Mouse (Mus musculus) hindlimb bud, embryonic 11.5 days (tissue): ENCODE results near the gene Prpsap2.

Experiments used
- DNase-seq: peaks from one replicate; pipeline ENCODE4 v3.0.0-alpha.2; 2012; ENCODE audit warnings: low read depth, low spot score; ENCODE audit errors: extremely low spot score

The Prpsap2 gene

DNA sequence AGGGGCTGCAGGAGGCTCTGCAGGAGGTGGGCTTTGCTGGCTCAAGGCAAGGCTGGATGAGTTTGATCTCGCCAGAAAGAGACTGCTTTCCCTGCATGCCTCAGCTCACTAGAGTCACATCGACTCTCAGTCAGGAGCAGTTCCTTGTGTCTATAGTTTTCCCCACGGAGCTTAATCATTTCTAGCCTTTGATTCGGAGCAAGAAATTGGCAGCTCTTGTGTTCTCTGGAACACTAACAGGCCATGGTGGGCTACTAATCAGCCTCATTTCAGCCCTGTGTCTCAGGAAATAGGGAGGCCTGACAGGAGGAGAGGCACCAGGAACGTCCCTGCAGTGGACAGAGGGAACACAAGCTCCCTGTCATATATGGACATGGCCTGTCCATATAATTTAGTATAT is 43.9 kb downstream of the Prpsap2 start:
- DNase-seq = no peak

DNA sequence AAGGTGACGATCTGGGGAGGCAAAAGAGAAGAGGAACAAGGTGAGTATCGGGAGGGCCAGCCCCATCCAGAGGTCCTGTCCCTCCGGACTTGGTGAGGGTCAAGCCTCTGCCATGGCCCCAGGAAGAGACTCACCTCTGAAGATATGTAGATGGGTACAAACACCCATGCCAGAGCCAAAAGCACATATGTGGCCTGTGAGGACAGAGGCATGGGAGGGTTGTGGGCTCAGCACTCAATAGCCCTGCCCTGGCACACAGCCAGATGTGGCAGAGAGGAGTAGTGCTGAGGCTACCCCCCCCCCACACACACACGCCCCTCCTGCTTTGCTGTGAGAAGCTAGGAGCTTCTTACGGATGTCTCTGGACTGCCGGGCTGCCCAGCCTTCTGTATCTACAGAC is 46.8 kb downstream of the Prpsap2 start:
- no peak for DNase-seq

DNA sequence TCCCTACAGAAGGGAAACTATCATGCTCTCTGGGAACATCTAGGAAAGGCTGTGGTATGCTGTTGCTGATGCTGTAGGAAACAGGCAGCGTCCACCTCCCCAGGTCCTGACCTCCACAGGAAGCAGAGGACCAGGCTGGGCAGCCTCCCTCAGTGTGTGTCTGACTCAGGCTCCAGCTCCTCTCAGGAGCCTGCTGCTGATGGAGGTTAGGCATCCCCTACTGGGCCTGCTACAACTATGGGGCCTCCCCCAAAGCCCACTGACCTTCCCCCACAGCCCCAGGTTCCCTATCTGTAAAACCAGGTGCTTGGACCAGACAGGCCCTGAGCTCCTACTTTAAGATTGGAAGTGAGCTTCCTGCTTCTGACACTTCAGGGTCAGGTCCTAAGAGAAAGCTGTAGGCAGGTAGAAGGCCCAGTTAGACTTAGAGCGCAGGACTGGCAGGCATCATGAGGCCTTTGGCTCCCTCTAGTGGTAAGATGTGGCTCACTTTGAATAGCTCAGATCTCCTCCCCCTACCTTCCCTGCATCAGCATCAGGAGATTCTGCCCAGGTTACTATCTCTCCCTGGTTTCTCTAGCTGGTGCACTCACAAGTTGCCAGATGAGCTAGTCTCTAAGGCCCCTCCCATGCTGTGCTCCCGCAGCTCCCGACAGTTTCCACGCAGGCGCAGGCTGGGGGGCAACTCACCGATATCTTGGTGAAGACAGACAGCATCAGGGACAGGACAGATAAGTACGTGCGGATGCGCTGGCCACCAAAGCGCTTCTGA is 47.4 kb downstream of the Prpsap2 start:
- peak; percentile 85 for DNase-seq

DNA sequence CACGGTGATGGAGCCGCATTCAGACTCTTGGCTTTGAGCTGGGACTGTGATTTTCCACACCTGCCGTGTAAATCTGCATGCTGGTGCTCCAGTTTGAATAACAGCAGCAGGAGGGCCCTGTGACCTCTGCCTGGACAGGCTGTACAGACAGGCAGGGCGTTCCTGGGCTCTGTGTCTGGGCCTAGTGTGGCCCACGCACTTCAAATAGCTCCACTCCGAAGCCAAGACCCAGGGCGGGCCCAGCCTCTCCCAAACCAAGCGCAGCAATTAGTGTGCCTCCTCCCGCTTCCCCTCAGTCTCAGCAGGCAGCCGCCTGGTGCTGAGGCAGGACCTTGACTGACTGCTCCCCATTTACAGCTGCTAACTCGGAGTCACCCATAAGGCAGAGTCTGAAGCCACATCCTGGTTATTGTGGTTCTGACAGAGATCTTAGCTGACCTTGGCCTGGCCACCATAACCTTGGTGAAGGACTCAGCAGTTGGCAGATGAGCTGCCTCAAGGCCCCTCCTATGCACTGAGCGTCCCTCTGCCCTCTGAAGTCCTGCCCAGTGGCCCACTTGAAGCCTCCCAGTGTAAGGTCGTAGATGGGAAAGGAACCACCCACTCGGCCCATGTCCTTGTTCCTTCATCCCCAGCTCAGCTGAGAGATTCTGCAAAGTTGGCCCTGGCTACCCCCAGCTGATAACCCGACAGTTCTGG is 48.6 kb downstream of the Prpsap2 start:
- DNase-seq = no peak

GRCm38 (mm10) chr11:61708928-61709327 is 53.0 kb downstream of the Prpsap2 start:
- DNase-seq = no peak

- no peak for DNase-seq
Measured at GRCm38 (mm10) chr11:61706232-61706631, 55.7 kb downstream of the Prpsap2 start.

GRCm38 (mm10) chr11:61705581-61705980 is 56.3 kb downstream of the Prpsap2 start:
- DNase-seq = no peak

DNA sequence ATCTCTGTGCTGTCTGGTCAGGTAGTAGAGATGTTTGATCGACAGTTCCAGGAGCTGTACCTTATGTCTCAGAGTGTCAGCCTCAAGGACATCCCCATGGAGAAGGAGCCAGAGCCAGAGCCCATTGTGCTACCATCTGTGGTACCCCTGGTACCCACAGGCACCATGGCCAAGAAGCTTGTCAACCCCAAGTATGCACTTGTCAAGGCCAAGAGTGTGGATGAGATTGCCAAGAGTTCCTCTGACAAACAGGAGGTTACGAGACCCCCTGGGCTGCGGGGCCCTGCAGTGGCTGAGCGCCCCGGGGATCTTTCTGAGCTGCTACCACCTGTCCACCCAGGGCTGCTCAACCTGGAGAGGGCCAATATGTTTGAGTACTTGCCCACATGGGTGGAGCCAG is 59.4 kb downstream of the Prpsap2 start:
- no peak for DNase-seq

- no peak for DNase-seq
Measured at GRCm38 (mm10) chr11:61701696-61702095, 60.2 kb downstream of the Prpsap2 start.

DNA sequence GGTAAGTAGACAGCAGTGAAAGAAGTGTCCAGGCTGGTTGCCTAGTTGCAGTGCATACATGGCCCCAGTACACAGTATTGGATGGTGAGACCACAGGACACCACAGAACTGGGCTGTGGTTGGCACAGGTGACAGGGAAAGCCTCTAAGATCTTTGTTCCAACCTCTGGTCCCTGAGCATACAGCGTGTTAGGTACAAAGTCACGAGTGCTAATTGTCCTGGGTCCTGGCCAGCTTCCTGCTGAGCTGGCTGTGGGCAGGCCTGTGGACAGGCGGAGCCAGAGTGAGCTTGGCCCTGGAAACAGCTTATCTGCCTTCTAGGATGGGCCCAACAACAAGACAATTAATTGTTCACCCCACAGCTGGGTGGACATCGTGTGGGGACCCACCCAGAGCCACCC is 62.0 kb downstream of the Prpsap2 start:
- no peak for DNase-seq

- DNase-seq = no peak
Measured at GRCm38 (mm10) chr11:61699460-61699859, 62.4 kb downstream of the Prpsap2 start.

DNA sequence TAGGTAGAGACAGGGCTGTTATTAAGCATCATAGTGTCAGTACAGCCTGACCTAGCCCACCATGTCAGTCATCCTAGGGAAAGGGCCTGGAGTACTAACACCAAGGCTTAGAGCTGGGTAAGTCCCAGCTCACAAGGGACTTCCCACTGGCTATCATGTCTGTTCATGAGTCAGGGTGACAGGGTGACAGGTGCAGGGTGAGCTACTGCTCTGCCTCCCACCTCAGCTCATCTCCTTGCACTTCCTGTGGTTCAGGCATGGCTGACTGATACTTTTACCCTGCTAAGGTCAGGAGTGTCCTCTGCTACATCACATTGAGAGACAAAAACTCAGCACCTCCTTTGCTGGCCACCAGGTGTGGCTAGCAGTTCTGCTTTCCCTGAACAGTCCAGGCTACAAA is 63.0 kb downstream of the Prpsap2 start:
- DNase-seq = no peak

GRCm38 (mm10) chr11:61692996-61693395 is 68.9 kb downstream of the Prpsap2 start:
- no peak for DNase-seq

GRCm38 (mm10) chr11:61687595-61687994 is 74.3 kb downstream of the Prpsap2 start:
- DNase-seq = no peak

DNA sequence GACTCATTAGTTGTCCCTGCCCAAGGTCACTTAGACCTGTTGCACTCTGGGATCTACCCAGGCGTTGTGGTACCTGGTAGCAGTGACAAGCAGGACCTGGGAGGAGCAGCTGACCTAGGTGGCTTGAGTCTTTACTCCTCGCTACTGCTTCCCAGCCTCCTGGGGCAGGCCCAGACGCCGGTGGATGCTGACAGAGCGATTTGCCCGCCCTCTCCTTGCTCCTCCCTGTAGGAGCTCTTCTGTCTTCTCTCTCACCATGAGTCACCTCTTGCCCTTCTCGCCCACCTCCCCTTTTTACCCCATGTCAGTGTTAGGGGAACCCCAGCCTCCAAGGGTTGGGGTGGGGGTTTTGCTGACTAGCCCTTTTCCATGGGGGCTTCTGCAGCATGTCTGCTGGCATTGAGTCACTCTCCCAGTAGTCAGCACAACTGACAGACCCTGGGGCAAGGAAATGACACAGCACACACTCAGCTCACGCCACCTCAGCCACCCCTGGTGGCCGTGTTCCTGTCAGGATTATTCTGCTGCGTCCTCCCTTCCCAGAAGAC is 74.9 kb downstream of the Prpsap2 start:
- DNase-seq = no peak

DNA sequence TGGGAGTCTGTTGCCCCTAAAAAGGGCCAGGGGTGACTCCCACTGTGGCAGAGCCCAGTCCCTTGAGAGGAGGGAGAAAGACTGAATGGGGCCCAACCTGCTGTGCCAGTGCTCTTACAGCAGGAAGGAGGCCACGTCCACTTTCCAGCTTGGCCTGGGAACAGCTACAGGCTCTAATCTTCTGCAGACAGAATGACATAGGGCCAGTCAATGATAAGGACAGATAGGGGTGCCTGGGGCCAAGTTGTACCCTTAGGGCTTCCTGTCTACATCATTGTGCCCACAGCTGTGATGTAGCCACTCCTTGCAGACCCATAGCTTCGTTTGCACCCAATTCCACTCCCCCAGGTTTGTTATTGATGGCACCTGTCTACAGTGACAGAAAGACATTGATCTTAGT is 75.7 kb downstream of the Prpsap2 start:
- DNase-seq = no peak

- no peak for DNase-seq
Measured at GRCm38 (mm10) chr11:61685119-61685725, 76.7 kb downstream of the Prpsap2 start.

DNA sequence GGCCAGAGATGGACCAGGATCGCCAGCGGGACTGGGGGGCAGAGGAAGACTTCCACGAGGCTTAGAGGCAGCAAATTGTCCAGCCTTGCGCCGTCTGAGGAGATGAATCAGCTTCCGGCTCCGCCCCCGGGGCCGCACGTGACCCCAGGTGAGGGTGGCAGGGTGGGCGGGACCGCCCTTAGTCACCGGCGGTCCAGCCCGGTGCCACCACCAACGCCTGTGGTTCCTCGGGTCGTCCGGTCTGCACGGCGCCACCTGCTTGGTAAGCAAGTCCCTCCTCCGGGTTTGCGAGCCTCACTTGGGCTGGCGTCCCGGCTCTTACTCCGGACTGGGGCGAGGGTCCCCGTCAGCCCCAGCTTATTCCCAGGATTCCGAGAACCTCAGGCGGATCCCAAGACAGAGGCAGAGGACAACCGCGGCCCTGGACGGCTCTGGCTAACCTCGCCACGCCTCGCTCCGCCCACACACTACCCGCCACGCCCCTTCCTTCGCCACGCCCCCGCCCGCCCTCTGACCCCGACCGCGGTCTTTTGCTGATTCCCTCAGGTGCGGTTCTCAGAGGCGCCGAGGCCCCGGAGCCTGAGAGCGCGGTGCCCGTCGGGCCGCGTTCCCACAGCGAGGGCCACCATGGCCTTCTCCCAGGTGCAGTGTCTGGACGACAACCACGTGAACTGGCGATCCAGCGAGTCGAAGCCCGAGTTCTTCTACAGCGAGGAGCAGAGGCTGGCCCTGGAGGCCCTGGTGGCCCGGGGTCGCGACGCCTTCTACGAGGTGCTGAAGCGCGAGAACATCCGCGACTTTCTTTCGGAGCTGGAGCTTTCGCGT is 77.8 kb downstream of the Prpsap2 start, which contains the start of gene Fam83g:
TSS of gene Fam83g (plus strand) at position 185 of the 825 bp plus-strand sequence.
- no peak for DNase-seq
